Mouse (Mus musculus) hindbrain, embryonic 10.5 days (tissue): ENCODE data around the gene Bbx. TPM values are rescaled to one million over a fixed set of nuclear protein-coding genes. Genes with fewer than 3 reads are reported as not detected.

ENCODE experiments used
- DNase-seq: peaks from one replicate; pipeline ENCODE4 v3.0.0-alpha.2; 2017; ENCODE audit warnings: low spot score
- H3K27ac ChIP-seq: fragments of 300-500 bp; sonication (generic); 2 replicates; pipeline ENCODE4 v1.5.1; 2016; ENCODE audit warnings: mild to moderate bottlenecking, moderate library complexity
- H3K27me3 ChIP-seq: fragments of 300-500 bp; sonication (generic); 2 replicates; pipeline ENCODE4 v1.6.1; 2016; ENCODE audit warnings: mild to moderate bottlenecking; ENCODE audit not compliant: poor library complexity, insufficient read depth, severe bottlenecking
- H3K36me3 ChIP-seq: fragments of 300-500 bp; sonication (generic); 2 replicates; pipeline ENCODE4 v1.6.1; 2016; ENCODE audit warnings: mild to moderate bottlenecking, moderate library complexity
- H3K4me1 ChIP-seq: fragments of 300-500 bp; sonication (generic); replicated peaks from 2 replicates; pipeline ENCODE4 v1.6.1; 2016; ENCODE audit warnings: mild to moderate bottlenecking
- H3K4me3 ChIP-seq: fragments of 300-500 bp; sonication (generic); 2 replicates; pipeline ENCODE4 v1.5.1; 2016; ENCODE audit warnings: mild to moderate bottlenecking, moderate library complexity
- H3K9me3 ChIP-seq: fragments of 300-500 bp; sonication (generic); 2 replicates; pipeline ENCODE4 v1.6.1; 2016; ENCODE audit warnings: mild to moderate bottlenecking, moderate library complexity
- WGBS: fragments of 180-500 bp; shearing (Covaris S2); methylation state at CpG from one replicate; pipeline ENCODE4 v1.1.7; 2016; 5-methylcytosine and 5-hydroxymethylcytosine counted together
- polyA plus RNA-seq: library from polyadenylated mRNA; unstranded; fragments of >200 nt; fragmentation: Nextera tagmentation; extraction: Ambion mirVana; gene quantifications from 2 replicates; pipeline ENCODE4 v1.2.1, GENCODE M21; 2016

Bbx gene
- polyA plus RNA-seq, 1 experiment from 2014 or later, result 30.7 TPM

GRCm38 (mm10) chr16:50381351-50381746, 50.8 kb downstream of the Bbx start:
- Histone ChIP-seq H3K4me1 (peaks cover 24% of the 10 kb centered on the region), H3K9me3 (no peaks in the 10 kb centered on the region), H3K27ac (no peak overlapping the region), H3K4me3 (peak overlapping the region; percentile 24; the same call in 1 of the 2 replicates), H3K36me3 (no peaks in the 10 kb centered on the region), H3K27me3 (peaks cover 9% of the 10 kb centered on the region; the same call in 1 of the 2 replicates)
- no peak for DNase-seq
- 45% methylated on average over 7 of the region's 7 CpGs for whole genome bisulfite sequencing

GRCm38 (mm10) chr16:50380682-50381350, 51.4 kb downstream of the Bbx start:
- Histone ChIP-seq H3K4me1 (peaks cover 24% of the 10 kb centered on the region), H3K36me3 (no peaks in the 10 kb centered on the region), H3K27ac (no peak overlapping the region), H3K9me3 (no peaks in the 10 kb centered on the region), H3K4me3 (peak overlapping the region; percentile 24), H3K27me3 (peaks cover 9% of the 10 kb centered on the region; the same call in 1 of the 2 replicates)
- 29% methylated on average over 10 of the region's 10 CpGs for WGBS
- DNase-seq, result peak; percentile 72

- no peak overlapping the region for H3K27ac ChIP-seq
- H3K36me3 ChIP-seq, result no peaks in the 10 kb centered on the region
- peaks cover 9% of the 10 kb centered on the region; the same call in 1 of the 2 replicates for H3K27me3 ChIP-seq
- DNase-seq, result peak; percentile 18
- H3K9me3 ChIP-seq, result no peaks in the 10 kb centered on the region
- WGBS, result 46% methylated on average over 7 of the region's 7 CpGs
- H3K4me3 ChIP-seq, result no peak overlapping the region
- H3K4me1 ChIP-seq, result peaks cover 24% of the 10 kb centered on the region
Observed at GRCm38 (mm10) chr16:50380232-50380631, 52.0 kb downstream of the Bbx start.

GRCm38 (mm10) chr16:50374611-50375010, 57.6 kb downstream of the Bbx start:
- WGBS, result 88% methylated on average over 3 of the region's 3 CpGs
- Histone ChIP-seq H3K27me3 (no peaks in the 10 kb centered on the region), H3K4me1 (peaks cover 13% of the 10 kb centered on the region), H3K27ac (no peak overlapping the region), H3K36me3 (no peaks in the 10 kb centered on the region), H3K4me3 (no peak overlapping the region), H3K9me3 (no peaks in the 10 kb centered on the region)
- no peak for DNase-seq

GRCm38 (mm10) chr16:50373685-50374084, 58.5 kb downstream of the Bbx start:
- no peaks in the 10 kb centered on the region for H3K36me3 ChIP-seq
- H3K4me1 ChIP-seq, result peaks cover 13% of the 10 kb centered on the region
- H3K4me3 ChIP-seq, result no peak overlapping the region
- H3K9me3 ChIP-seq, result no peaks in the 10 kb centered on the region
- no peak for DNase-seq
- no peak overlapping the region for H3K27ac ChIP-seq
- WGBS, result 37% methylated on average over 5 of the region's 5 CpGs
- H3K27me3 ChIP-seq, result no peaks in the 10 kb centered on the region

- no peak overlapping the region for H3K27ac ChIP-seq
- peaks cover 13% of the 10 kb centered on the region for H3K4me1 ChIP-seq
- 75% methylated on average over 2 of the region's 2 CpGs for WGBS
- no peaks in the 10 kb centered on the region for H3K9me3 ChIP-seq
- no peaks in the 10 kb centered on the region for H3K36me3 ChIP-seq
- DNase-seq, result no peak
- H3K27me3 ChIP-seq, result no peaks in the 10 kb centered on the region
- no peak overlapping the region for H3K4me3 ChIP-seq
Observed at GRCm38 (mm10) chr16:50372543-50372942, 59.6 kb downstream of the Bbx start.

- no peaks in the 10 kb centered on the region for H3K27me3 ChIP-seq
- 55% methylated on average over 3 of the region's 3 CpGs for WGBS
- no peak overlapping the region for H3K4me3 ChIP-seq
- peaks cover 13% of the 10 kb centered on the region for H3K4me1 ChIP-seq
- DNase-seq, result no peak
- no peak overlapping the region for H3K27ac ChIP-seq
- no peaks in the 10 kb centered on the region for H3K36me3 ChIP-seq
- H3K9me3 ChIP-seq, result no peaks in the 10 kb centered on the region
Observed at GRCm38 (mm10) chr16:50371460-50371859, 60.7 kb downstream of the Bbx start.

GRCm38 (mm10) chr16:50370423-50370822, 61.8 kb downstream of the Bbx start:
- H3K36me3 ChIP-seq, result no peaks in the 10 kb centered on the region
- no peaks in the 10 kb centered on the region for H3K27me3 ChIP-seq
- H3K4me1 ChIP-seq, result peaks cover 14% of the 10 kb centered on the region
- no peak overlapping the region for H3K4me3 ChIP-seq
- 89% methylated on average over 2 of the region's 2 CpGs for WGBS
- no peaks in the 10 kb centered on the region for H3K9me3 ChIP-seq
- no peak overlapping the region for H3K27ac ChIP-seq
- no peak for DNase-seq

- H3K36me3 ChIP-seq, result no peaks in the 10 kb centered on the region
- H3K27me3 ChIP-seq, result no peaks in the 10 kb centered on the region
- peaks cover 24% of the 10 kb centered on the region for H3K4me1 ChIP-seq
- H3K27ac ChIP-seq, result no peak overlapping the region
- no peaks in the 10 kb centered on the region for H3K9me3 ChIP-seq
- WGBS, result 59% methylated on average over 5 of the region's 5 CpGs
- no peak overlapping the region for H3K4me3 ChIP-seq
- DNase-seq, result no peak
Observed at GRCm38 (mm10) chr16:50366556-50366955, 65.6 kb downstream of the Bbx start.

GRCm38 (mm10) chr16:50364189-50365059, 67.8 kb downstream of the Bbx start:
- 23% methylated on average over 11 of the region's 11 CpGs for WGBS

GRCm38 (mm10) chr16:50363443-50364188, 68.6 kb downstream of the Bbx start:
- Histone ChIP-seq H3K9me3 (no peaks in the 10 kb centered on the region), H3K4me1 (peaks cover 21% of the 10 kb centered on the region), H3K27me3 (no peaks in the 10 kb centered on the region), H3K36me3 (no peaks in the 10 kb centered on the region), H3K4me3 (peak overlapping the region; percentile 50), H3K27ac (peak overlapping the region; percentile 77)
- peak; percentile 7 for DNase-seq
- 72% methylated on average over 17 of the region's 17 CpGs for WGBS

More at GRCm38 (mm10) chr16:50364189-50365059, 67.8 kb downstream of the Bbx start:
- Histone ChIP-seq H3K36me3 (no peaks in the 10 kb centered on the region), H3K27me3 (no peaks in the 10 kb centered on the region), H3K4me3 (peak overlapping the region; percentile 50), H3K4me1 (peaks cover 21% of the 10 kb centered on the region), H3K9me3 (no peaks in the 10 kb centered on the region), H3K27ac (peak overlapping the region; percentile 77)
- DNase-seq, result peak; percentile 52

- no peak for DNase-seq
- Histone ChIP-seq H3K4me1 (peaks cover 21% of the 10 kb centered on the region), H3K36me3 (no peaks in the 10 kb centered on the region), H3K27me3 (no peaks in the 10 kb centered on the region), H3K27ac (no peak overlapping the region), H3K9me3 (no peaks in the 10 kb centered on the region), H3K4me3 (no peak overlapping the region)
- WGBS, result 90% methylated on average over 7 of the region's 7 CpGs
Observed at GRCm38 (mm10) chr16:50360631-50361030, 71.6 kb downstream of the Bbx start.
